Mouse (Mus musculus) frontal cortex, postnatal 36 days (tissue): ENCODE data around the gene Pdzd7.
A peak's percentile ranks its signal among the peaks of the same experiment; 100 is the strongest.

ENCODE experiments used
- DNase-seq, 2 experiments: peaks; one replicate each; pipeline ENCODE4 v3.0.0; 2022; ENCODE audit warnings: low spot score in 2 of 2

The Pdzd7 gene

DNA sequence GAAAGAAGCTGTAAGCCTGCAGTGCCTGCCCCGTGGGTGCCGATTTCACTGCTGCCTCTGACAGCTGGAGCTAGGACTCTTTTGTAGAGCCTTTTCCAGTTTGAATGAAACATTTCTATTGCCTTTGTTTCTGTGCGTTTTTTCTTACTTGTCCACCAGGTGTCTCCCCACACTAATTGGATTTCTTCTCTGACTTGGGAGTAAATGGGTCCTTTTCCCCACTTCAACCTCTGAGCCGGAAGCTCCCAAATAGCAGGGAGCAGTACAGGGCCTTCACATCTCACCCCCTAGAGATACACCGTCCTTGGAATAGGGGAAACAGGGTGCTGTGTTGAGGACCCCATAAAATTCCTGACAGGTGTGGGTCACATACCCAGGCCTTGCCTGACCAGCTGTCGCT lies 32.9 kb downstream of the Pdzd7 start:
- no peak for DNase-seq

DNA sequence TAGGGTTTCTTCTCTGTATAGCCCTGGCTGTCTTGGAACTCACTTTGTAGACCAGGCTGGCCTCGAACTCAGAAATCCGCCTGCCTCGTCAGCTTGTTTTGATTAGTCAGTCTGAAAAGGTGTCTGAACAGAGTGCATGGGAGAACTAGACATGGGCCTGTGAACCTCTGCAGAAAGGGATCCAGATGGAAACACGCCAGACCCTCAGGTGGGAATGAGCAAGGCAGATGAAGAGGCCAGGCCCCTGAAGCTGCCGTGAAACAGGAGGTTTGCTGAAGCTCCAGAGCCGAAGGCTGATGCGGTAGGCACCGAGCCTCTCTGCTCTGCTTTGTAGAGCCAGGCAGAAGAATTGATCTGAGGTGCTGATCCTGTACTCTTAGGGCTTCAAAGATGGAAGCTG lies 33.3 kb downstream of the Pdzd7 start:
- no peak for DNase-seq

DNA sequence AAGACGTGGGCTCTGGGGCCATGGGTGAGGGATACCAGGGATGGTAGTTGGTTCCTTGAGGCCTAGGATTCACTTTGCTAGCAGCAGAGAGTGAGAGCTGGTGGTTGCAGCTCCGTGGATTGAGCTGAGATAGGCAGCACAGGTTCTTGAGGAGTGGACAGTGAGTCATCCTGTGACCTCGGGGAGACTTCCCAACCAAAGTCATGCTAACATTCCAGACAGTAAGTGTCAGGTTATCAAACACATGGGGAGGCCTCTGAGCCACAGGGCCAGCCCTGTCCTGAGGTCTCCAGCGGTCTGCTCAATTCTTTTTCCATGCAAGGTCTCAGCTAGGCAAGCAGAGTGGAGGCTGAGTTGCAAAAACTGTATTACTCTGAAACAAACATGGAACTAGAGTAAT lies 34.9 kb downstream of the Pdzd7 start:
- DNase-seq, result no peak

DNA sequence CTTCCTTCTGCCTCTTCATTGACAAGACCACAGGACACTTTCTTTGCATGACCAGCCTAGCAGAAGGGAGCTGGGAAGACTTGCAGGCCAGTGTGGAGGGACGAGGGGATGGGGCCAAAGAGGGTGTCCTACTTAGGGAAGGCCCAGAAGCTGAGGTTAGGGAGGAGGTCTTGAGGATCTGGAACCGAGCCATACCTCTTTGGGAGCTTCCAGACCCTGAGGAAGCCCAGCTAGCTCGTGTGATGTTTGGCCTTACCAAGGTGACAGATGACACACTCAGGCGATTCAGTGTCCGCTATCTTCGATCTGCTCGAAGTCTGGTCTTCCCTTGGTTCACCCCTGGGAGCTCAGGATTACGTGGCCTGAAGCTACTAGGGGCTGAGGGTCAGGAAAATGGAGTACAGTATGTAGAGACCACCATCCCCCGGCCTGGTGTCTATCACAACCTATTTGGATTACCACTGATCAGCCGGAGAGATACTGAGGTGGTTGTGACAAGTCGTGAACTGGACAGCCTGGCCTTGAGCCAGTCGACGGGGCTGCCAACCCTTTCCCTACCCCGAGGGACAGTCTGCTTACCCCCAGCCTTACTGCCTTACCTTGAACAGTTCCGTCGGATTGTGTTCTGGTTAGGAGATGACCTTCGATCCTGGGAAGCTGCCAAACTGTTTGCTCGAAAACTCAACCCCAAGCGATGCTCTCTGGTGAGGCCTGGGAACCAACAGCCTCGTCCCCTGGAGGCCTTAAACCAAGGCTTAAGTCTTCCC lies 37.9 kb downstream of the Pdzd7 start:
- no peak for DNase-seq

DNA sequence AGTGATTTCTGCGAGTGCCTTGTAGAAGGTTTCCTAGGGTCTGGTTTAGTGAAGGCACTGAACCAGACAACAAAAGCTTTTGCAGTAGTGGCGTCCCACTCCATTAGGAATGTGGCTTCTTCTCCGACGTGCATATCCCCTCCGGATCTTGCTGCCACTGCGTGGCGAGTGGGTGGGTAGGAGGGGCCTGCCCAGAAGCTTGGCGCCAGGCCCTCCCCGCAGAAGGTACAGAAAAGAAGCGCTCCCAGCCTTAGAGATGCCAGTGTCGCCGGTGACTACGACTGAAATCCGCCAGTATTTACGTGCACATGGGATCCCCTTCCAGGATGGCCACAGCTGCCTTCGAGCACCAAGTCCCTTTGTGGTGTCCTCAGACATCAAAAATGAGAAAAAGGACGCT lies 38.5 kb downstream of the Pdzd7 start:
- DNase-seq, result no peak

DNA sequence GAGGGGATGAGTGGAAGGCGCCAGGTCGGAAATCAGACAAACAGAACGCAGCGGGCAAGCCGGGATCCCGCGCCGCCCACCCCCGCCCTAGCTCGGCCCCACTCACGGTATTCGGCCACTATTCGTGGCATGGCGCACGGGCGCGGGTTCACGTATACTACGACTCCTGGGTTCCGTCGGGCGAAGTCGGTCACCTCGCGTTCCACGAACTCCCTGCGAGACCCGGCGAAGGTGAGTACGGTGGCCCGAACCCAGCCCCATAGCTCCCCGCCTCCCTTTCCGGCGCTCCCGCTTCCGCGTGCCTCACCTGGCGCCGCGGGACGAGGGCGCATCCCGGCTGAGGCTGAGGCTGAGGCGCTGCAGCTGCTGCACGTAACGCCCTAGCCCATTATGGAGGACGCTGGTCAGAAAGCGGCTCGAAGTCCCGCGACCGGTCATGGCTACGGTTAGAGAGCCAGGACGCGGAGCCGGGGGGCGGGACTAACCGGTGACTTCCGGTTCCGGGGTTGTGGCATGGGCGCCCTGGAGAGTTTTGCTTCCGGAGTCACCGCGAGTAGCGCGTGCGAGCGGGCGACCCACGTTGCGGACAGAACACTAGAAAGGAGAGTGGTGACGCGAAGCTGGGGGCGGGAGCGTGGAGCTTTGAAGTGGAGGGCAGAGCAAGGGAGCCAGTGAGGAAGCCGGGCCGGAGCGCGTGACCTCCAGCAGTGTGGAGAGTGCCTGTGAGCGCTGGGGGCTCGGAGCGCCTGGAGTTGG lies 39.4 kb downstream of the Pdzd7 start, which contains the start of gene Mrpl43:
Mrpl43 (minus strand) TSS at position 486 of the 756 bp plus-strand sequence.
- peak; percentile 95 to 97 for DNase-seq

DNA sequence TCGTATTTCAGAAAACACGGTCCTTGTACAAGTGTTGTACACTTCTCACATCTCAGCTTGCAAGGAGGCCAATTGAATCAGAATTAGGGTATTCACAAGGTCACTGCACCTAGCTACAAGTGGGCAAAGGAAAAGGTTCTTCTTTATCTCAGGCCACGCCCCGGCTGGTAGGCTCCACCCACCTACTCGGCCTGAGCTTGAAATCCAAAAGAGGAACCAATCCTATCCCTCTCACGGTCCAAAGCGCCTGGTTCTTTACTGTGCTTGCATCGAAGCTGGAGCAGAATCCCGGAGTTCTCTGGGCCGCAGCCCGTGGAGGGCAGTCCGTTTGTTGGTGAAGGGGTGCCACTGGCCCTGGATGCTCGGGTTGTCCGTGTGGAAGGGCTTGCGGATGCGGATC lies 40.1 kb downstream of the Pdzd7 start, which contains the start of gene Twnk:
Twnk (plus strand) TSS at position 220 of the 400 bp plus-strand sequence.
- DNase-seq, result no peak

DNA sequence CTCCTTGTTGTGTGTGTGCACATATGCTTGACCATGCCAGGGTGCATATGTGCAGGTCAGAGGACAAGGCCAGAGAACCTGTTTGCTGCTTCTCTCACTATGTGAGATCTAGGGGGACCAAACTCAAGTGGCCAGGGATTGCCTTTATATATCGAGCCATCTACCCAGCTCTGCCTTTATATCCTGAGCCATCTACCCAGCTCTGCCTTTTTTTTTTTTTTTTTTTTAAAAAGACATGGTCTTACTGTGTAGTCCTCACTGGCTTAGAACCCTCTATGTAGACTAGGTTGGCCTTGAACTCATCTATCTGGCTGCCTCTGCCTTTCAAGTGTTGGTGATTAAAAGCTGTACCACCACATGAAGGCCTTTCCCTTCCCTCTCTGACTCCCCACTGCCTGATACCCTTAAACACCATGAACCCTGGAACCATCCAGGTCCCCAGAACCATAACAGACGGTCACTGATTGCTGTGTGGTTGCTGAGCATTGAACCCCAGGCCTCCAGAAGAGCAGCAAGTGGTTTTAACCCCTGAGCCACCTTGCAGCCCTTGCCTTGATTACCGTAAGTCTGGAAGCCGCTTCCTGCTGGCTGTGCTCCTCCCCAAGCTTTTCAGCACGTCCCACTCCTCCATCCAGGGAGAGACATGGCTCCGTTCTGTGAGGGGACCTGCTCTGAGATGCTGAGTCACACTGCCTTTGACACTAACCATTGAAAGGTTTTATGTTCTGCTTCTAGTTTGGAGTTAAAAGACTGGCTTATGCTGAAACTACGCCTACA lies 41.6 kb downstream of the Pdzd7 start:
- DNase-seq, result no peak

DNA sequence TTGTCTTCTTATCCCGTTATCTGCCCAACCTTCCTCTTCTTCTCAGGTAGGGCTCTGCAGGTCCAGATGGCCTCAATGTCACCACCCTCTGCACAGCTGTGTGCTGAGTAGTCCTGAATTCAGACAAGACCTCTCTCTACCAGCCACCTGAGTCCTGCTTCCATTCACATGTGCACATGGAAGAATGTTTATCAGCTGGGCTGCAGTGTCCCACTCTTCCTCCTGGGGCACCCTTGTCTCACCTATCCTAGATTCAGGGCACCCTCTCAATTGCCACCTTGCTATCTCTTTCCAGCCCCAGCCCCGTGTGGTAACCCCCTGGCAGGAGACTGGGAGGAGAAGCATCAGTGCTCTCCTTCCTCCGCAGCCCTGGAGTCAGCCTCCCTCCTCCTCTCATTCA lies 43.2 kb downstream of the Pdzd7 start:
- no peak for DNase-seq

DNA sequence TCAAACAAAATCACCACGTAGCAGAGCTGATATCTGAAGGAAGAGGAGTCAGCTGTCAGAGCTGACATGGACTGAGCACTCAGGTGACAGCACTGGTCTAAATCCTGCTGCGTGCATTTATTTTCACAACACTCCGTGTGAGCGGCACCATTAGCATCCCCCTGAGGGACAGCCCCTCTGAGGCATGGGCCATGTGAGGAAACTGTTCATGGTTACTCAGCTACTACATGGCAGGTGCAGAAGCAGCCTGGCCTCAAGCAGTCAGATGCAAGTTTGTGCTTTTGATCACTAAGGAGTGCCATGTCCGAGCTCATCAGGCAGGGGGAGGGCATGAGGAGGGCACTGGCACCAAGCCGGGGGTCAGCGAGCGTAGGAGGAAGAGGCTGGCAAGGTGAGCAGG lies 45.9 kb downstream of the Pdzd7 start:
- DNase-seq, result no peak

DNA sequence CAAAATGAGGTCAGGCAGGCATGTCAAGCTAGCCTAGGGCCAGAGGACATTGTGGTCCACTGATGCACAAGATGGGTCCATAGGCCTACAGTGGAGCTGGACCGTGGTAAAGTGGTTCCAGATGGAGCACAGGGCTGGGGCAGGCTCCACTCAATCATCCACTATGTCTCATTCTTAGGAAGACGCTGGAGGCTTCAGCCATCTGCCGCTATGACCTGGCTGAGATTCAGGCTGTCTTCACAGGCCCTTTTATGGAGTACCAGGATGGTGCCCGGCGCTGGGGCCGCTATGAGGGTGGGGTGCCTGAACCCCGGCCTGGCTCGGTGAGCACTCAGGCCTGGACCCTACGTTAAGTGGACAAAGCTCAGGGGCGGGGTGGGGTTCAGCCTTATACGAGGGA lies 47.7 kb downstream of the Pdzd7 start:
- no peak for DNase-seq

DNA sequence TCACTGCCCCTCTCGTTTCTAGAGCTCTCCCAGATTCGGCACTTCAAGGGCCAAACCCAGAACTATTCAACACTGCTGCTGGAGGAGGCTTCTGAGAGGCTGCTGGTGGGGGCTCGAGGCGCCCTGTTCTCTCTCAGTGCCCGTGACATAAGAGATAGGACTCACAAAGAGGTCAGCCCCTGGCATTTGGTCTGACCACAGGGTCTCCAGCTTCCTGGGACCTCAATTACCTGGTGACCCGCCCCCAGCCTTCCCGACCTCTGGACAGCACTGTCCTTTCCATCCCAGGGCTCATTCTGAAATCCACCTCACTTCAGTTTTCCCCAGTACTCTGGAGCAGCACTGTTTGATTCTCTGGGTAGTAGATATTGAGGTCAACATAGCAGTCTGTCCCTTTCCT lies 52.8 kb downstream of the Pdzd7 start:
- DNase-seq, result no peak

DNA sequence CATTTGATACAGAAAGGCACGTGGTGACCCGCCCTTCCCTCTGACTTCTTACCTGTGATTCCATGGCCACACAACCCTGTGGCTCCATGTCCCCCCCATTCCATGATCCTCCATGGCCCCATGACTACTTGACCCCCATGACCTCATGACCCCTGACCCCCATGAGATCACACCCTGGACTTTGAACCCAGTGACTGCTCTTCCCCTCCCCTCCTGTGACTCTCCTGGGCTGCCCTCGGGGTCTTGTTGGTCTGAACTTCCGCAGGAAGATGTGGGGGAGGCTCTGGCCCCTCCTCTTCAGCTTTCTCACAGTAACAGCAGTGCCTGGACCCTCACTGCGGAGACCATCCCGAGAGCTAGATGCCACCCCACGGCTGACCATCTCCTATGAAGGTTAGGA lies 53.3 kb downstream of the Pdzd7 start:
- DNase-seq, result no peak

DNA sequence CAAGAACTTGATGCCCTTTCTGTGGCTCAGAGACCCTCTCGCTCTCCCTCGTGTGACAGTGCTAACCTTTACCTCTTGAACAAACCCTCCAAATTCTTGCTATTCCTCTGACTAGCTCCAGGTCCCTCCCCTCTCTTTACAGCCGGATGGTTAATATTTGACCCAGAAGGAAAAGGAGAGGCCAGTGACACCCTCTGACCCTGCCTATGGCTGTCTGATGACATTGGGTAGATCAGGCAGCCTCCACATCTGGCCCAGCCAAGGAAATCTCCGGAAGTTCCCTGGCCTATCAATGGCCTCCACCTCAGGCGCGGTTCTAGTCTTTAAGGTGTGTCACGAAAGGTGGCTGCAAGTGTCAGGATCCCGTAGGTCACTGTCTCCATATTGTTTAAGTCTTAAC lies 54.5 kb downstream of the Pdzd7 start:
- no peak for DNase-seq

DNA sequence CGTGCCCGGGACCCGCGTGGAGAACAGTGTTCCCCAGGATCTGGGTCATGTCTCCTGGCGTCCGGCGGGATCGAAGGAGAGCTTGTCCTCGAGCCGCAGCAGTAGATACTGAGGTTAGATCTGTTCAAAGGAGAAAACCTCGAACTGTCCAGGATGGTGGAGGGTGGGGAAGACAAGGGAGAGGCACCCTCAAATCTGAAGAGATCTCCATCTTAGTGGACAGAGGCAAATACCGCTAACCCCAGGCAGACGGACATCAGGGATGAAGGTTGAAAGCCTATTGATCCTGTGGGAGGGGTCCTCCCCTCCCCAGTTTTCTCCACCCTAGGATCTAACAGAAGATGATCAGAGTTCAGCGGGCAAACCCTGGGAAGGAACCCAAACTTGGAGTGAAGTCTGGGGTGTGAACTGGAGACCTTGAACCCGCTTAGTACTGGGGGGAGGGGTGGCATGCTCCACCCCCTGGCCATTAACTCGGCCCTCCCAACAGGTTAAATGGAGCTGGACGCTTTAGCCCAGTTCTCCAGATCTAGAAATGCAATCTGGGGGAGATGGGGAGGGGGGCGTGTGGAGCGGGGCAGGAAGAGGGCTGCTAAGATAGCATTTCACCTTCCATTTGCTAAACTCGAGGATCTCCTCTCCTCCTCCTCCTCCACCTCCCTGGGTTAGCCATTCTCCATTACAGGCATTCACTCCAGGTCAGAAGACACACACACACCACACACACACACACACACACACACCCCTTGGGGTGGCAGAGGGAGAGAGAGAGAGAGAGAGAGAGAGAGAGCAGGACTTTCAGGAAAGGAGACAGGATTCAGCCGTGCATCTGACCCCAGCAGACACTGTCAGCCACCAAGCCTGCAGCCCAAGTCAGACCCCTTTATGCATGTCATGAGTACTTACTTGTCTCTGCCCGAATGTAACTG lies 55.7 kb downstream of the Pdzd7 start:
- DNase-seq, result no peak

DNA sequence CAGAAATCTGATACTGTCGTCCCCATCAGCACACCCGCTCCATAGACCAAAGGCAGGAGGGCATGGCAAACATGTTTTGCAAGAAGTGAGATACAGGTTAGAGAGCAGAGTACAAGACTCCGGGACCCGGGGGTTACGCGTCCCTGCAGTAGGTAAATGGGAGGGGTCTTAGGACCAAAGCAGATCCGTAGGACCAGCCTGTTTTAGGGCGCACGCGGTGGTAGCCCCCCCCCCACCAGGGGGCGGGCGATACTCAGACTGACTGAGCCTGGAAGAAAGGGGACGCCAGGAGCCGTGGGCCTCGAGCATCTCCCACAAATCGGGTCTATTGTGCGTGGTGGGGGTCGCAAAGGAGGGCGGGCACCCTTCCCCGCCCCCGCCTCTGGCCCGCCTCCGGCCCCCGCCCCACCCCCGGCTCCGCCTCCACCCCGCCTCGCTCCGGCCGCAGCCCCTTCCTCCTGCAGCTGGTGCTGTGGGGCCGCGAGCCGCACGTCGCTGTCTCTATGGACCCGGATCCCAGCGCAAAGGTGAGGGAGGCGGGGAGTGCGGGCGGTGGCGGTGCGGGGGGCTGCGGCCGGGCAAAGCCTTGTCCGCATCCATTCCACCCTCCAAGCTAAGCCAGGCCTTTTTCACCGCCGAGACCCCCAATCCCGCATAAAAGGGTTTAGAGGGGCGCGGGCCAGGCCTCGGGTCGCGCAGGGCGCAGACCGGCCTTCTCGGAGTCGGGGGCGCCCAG lies 56.5 kb downstream of the Pdzd7 start, which contains the start of gene Sema4g:
Sema4g (plus strand) TSS at position 271 of the 736 bp plus-strand sequence.
- no peak for DNase-seq

DNA sequence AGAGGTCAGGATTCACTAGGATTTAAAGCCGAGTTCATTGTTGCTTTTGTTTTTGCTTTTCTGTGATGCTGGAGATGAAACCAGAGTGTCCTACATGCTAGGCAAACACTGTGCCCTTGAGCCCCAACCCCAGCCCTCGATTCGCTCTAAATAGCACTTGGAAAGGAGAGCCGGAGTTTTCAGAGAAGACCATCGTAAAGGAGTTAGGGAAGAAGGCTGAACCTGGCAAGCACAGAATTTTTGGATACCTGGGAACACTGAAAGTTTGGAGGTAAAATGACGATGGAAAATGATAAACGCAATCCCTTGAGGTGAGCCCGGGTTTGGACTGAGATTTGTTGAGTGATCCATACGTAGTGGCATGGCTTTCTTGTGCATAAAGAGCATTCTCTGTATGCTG lies 57.2 kb downstream of the Pdzd7 start:
- no peak for DNase-seq

DNA sequence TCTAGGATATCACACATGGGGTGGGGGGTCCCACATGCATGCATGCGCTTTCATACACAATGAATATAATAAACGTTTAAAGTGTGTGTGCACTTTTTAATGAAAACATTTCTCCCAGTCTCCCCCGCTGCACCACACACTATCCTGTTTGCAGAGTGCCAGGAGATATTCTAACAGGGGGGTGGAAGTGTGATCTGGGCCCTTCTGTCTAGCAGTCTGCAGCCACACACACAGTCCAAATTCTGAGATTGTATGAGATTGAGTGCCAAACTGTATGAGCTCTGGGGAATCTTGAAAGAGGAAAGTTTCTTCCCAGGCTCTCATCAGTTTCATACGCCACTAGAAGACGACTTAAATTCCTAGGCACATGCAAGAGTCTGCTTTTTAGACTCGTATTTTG lies 57.7 kb downstream of the Pdzd7 start:
- DNase-seq, result peak in 1 of 2 experiments; percentile 77

DNA sequence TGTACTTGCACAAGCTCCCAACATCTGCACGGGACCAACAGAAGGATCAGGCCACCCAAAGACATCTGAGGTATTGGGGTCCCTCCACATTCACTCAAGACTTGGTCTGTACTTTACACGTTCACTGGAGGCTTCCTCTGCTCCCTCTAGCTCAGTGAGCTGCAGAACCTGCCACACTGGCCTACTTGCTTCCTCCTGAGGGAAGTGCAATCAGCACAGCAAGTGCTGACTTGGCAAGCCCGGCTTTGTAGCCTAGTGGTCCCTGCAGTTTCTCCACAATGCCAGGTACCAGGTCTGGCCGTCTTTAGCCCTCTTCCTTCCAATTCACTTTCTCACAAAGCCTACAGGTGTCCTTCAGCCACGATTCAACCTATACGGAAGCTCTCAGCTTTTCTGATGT lies 58.5 kb downstream of the Pdzd7 start:
- DNase-seq, result no peak

DNA sequence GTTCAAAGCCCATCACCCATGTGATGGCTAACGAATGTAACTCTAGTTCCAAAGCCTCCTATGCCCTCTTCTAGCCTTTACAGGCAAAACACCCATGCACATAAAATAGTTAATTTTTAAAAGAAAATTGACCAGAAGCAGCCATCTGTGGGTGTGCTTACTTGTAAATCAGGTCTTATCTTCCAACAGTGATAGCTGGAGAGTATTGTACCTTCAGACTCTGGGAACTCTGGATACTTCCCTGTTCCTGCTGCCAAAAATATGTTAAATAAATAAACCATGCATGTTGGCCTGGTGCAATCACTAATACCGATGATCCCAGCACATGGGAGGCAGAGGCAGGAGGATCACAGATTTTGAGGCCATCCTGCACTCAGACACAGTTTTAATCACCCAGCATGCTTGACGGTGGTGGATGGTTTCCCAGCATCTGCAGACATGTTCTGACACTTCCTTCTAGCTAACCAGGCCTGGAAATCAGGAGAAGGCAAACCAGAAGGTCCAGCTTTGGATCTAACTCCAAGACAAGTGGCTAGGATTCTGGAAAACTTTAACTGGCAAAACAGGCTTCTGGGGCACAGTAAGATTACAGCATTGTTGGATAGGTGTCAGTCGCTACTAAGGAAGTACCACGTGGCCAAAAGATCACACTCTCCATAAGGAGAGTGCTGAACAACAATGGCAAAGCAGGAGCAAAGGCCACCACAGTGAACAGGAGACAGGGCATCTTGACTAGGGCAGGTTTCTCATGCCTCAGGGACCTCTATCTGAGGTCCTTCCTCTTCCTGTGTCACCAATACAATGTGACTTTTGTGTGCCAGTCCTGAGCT lies 60.1 kb downstream of the Pdzd7 start:
- no peak for DNase-seq
